Mouse (Mus musculus) ES-Bruce4 (cell line): Measurements from ENCODE around the gene Ap5m1.

Experiments
- EP300 ChIP-seq: IDR thresholded peaks from 2 replicates; pipeline ENCODE4 v1.6.1; 2011; ENCODE audit warnings: low read depth, low read length; ENCODE audit not compliant: insufficient read depth
- POLR2A ChIP-seq: IDR thresholded peaks from one replicate; pipeline ENCODE4 v1.8.1; 2011; ENCODE audit warnings: low read length; ENCODE audit not compliant: insufficient read depth

GRCm38 (mm10) chr14:49118381-49118780 lies 52.5 kb downstream of the Ap5m1 start:
- TF ChIP-seq POLR2A (no peak), EP300 (no peak)
